Mouse (Mus musculus): ENCODE data around the gene Mpc1.

DNA sequence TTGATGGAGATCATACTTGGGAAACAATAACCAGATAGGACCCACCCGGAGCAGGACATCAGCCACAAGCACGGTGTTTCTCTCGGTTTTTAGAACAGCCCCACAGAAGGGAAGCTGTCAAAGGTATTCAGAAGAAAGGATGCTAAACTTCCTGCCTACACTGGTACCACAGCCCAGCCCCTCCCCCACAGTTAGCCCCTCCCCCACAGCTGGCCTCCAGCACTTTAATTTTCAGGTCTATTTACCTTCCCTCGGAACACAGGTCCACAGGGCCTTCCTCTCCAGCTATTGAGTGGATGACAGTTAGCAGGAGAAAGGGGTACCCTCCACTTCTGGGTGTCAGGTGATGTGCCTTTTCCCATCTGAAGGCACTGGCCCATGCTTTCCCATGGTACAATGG lies 42.2 kb upstream of the Mpc1 start:
- TF ChIP-seq CTCF (IDR thresholded peaks at IDR 0.05; ENCODE audit: low read depth, low read length), result no peak
- no peak for TF ChIP-seq POLR2A (IDR thresholded peaks at IDR 0.05; ENCODE audit: extremely low read depth, insufficient read depth, low read length)

Measured in liver, adult 2 months (tissue).